Mouse (Mus musculus) cerebellum, adult 8-10 months (tissue): ENCODE results near the gene Fam184b.
A peak's percentile ranks its signal among the peaks of the same experiment; 100 is the strongest.

Source experiments
- DNase-seq: peaks from one replicate; pipeline ENCODE4 v3.0.0; 2022

The Fam184b gene

GRCm38 (mm10) chr5:45593276-45593675, 46.1 kb downstream of the Fam184b start:
- DNase-seq, result no peak

- no peak for DNase-seq
Measured at GRCm38 (mm10) chr5:45590094-45590493, 49.3 kb downstream of the Fam184b start.

GRCm38 (mm10) chr5:45584601-45585000, 54.8 kb downstream of the Fam184b start:
- peak; percentile 11 for DNase-seq

GRCm38 (mm10) chr5:45580279-45580678, 59.1 kb downstream of the Fam184b start:
- no peak for DNase-seq

GRCm38 (mm10) chr5:45577376-45577775, 62.0 kb downstream of the Fam184b start:
- DNase-seq, result no peak

- DNase-seq, result no peak
Measured at GRCm38 (mm10) chr5:45576716-45577115, 62.7 kb downstream of the Fam184b start.

- DNase-seq, result no peak
Measured at GRCm38 (mm10) chr5:45572816-45573215, 66.6 kb downstream of the Fam184b start.

GRCm38 (mm10) chr5:45565829-45566228, 73.6 kb downstream of the Fam184b start:
- no peak for DNase-seq

GRCm38 (mm10) chr5:45564054-45564453, 75.4 kb downstream of the Fam184b start:
- DNase-seq, result no peak

- DNase-seq, result no peak
Measured at GRCm38 (mm10) chr5:45549586-45549985, 89.8 kb downstream of the Fam184b start.

- peak; percentile 66 for DNase-seq
Measured at GRCm38 (mm10) chr5:45543374-45543773, 96.0 kb downstream of the Fam184b start.

GRCm38 (mm10) chr5:45539502-45539901, 99.9 kb downstream of the Fam184b start:
- no peak for DNase-seq

GRCm38 (mm10) chr5:45535177-45535576, 104.2 kb downstream of the Fam184b start:
- no peak for DNase-seq

GRCm38 (mm10) chr5:45534319-45535098, 104.9 kb downstream of the Fam184b start:
- peak; percentile 59 for DNase-seq

- no peak for DNase-seq
Measured at GRCm38 (mm10) chr5:45529696-45530095, 109.7 kb downstream of the Fam184b start.

- no peak for DNase-seq
Measured at GRCm38 (mm10) chr5:45526338-45526737, 113.1 kb downstream of the Fam184b start.

GRCm38 (mm10) chr5:45525101-45525500, 114.3 kb downstream of the Fam184b start:
- DNase-seq, result no peak

- DNase-seq, result no peak
Measured at GRCm38 (mm10) chr5:45521601-45522000, 117.8 kb downstream of the Fam184b start.

GRCm38 (mm10) chr5:45520809-45521110, 118.7 kb downstream of the Fam184b start:
- DNase-seq, result no peak

- DNase-seq, result peak; percentile 94
Measured at GRCm38 (mm10) chr5:45519960-45520808, 119.2 kb downstream of the Fam184b start, which contains the start of gene Med28. Med28 (plus strand) TSS chr5:45520229.

GRCm38 (mm10) chr5:45515151-45515743, 124.2 kb downstream of the Fam184b start:
- DNase-seq, result no peak

- no peak for DNase-seq
Measured at GRCm38 (mm10) chr5:45514599-45514998, 124.8 kb downstream of the Fam184b start.

GRCm38 (mm10) chr5:45513511-45513910, 125.9 kb downstream of the Fam184b start:
- DNase-seq, result no peak

- no peak for DNase-seq
Measured at GRCm38 (mm10) chr5:45512908-45513307, 126.5 kb downstream of the Fam184b start.
